Mouse (Mus musculus): ENCODE data around the gene Ulk3. TPM values are rescaled to one million over a fixed set of nuclear protein-coding genes. Genes with fewer than 3 reads are reported as not detected.

The Ulk3 gene
- polyA plus RNA-seq, 1 experiment from 2014 or later: 3.7 TPM

GRCm38 (mm10) chr9:57605503-57605902 is 16.3 kb downstream of the Ulk3 start:
- H3K4me3 ChIP-seq (ENCODE audit: low read depth, low read length): no peak overlapping the region
- no peak for DNase-seq
- WGBS (ENCODE audit: insufficient replicate concordance): 24% methylated on average over 9 of the region's 9 CpGs
- no peak overlapping the region for H3K9ac ChIP-seq (replicated peaks)
- H3K27ac ChIP-seq (ENCODE audit: low read depth): no peak overlapping the region
- H3K4me2 ChIP-seq (ENCODE audit: low read depth, low read length): no peak overlapping the region
- peaks cover 5% of the 10 kb centered on the region; the same call in 1 of the 2 replicates for H3K4me1 ChIP-seq (ENCODE audit: insufficient read depth)
- no peaks in the 10 kb centered on the region for H3K36me3 ChIP-seq (replicated peaks; ENCODE audit: insufficient read depth, low read length)
- no peak for TF ChIP-seq EP300 (IDR thresholded peaks at IDR 0.05; ENCODE audit: low read depth)
- H3K9me3 ChIP-seq (ENCODE audit: low read length): no peaks in the 10 kb centered on the region
- ATAC-seq: no peak
- H3K27me3 ChIP-seq (ENCODE audit: insufficient read depth, low read length): peaks cover 34% of the 10 kb centered on the region

DNA sequence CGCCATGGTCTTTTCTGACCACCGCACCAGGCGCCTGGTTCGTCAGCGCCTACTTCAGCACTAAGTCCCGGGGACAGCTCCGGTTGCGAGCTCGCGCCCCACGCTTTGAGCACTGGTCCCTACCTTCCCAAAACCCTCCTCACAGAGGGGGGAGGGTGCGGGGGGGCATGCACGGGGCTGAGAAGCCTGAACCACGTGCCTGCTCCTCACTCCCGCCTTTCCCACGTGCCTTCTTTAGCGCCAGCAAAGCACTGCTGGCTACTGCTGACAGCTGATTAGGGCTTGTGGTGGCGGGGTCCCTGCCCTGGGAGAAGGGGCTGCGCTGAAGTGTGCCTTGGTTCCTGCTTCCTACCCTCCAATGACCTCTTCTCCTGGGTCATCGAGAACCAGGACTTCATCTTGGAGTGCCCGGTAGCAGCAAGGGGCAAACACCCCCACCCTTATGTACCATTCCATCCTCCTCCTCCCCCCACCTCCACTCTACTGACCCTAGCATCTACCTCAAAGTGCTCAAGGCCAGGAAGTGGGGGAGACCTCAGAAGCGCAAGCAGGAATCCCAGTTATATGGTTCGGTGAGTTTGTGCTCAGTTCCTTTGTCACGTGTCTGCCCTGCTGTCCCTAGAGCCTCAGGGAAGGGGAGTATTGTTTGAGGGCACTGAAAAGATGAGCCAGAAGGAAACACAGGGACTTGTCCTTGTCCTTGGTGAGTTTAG is 17.0 kb downstream of the Ulk3 start, which contains the start of gene Cplx3:
TSS of gene Cplx3 (minus strand) at position 143 of the 713 bp plus-strand sequence.
- no peak for TF ChIP-seq EP300 (IDR thresholded peaks at IDR 0.05; ENCODE audit: low read depth)
- no peak for TF ChIP-seq CTCF (IDR thresholded peaks at IDR 0.05; ENCODE audit: low read depth)
- H3K4me1 ChIP-seq (ENCODE audit: insufficient read depth): peaks cover 5% of the 10 kb centered on the region; the same call in 1 of the 2 replicates
- 7% methylated on average over 24 of the region's 24 CpGs for WGBS (ENCODE audit: insufficient replicate concordance)
- no peaks in the 10 kb centered on the region for H3K9me3 ChIP-seq (ENCODE audit: low read length)
- peaks cover 34% of the 10 kb centered on the region for H3K27me3 ChIP-seq (ENCODE audit: insufficient read depth, low read length)
- no peak within 1 kb of the TSS for H3K9ac ChIP-seq (replicated peaks)
- peak; percentile 71 for DNase-seq
- H3K4me2 ChIP-seq (ENCODE audit: low read depth, low read length): no peak within 1 kb of the TSS
- peak; percentile 45 for ATAC-seq
- no peaks in the 10 kb centered on the region for H3K36me3 ChIP-seq (replicated peaks; ENCODE audit: insufficient read depth, low read length)
- H3K4me3 ChIP-seq (ENCODE audit: low read depth, low read length): no peak within 1 kb of the TSS
- H3K27ac ChIP-seq (ENCODE audit: low read depth): no peak within 1 kb of the TSS

GRCm38 (mm10) chr9:57609803-57610202 is 20.6 kb downstream of the Ulk3 start:
- Histone ChIP-seq H3K4me1 (ENCODE audit: insufficient read depth) (peaks cover 5% of the 10 kb centered on the region; the same call in 1 of the 2 replicates), H3K4me2 (ENCODE audit: low read depth, low read length) (no peak overlapping the region), H3K27ac (ENCODE audit: low read depth) (no peak overlapping the region), H3K27me3 (ENCODE audit: insufficient read depth, low read length) (peaks cover 28% of the 10 kb centered on the region; the same call in 1 of the 2 replicates), H3K36me3 (replicated peaks; ENCODE audit: insufficient read depth, low read length) (no peaks in the 10 kb centered on the region), H3K9ac (replicated peaks) (no peak overlapping the region), H3K4me3 (ENCODE audit: low read depth, low read length) (no peak overlapping the region), H3K9me3 (ENCODE audit: low read length) (no peaks in the 10 kb centered on the region)
- no peak for TF ChIP-seq EP300 (IDR thresholded peaks at IDR 0.05; ENCODE audit: low read depth)
- no peak for TF ChIP-seq CTCF (IDR thresholded peaks at IDR 0.05; ENCODE audit: low read depth)
- 53% methylated on average over 3 of the region's 3 CpGs for WGBS (ENCODE audit: insufficient replicate concordance)
- DNase-seq (no peak), ATAC-seq (no peak)

DNA sequence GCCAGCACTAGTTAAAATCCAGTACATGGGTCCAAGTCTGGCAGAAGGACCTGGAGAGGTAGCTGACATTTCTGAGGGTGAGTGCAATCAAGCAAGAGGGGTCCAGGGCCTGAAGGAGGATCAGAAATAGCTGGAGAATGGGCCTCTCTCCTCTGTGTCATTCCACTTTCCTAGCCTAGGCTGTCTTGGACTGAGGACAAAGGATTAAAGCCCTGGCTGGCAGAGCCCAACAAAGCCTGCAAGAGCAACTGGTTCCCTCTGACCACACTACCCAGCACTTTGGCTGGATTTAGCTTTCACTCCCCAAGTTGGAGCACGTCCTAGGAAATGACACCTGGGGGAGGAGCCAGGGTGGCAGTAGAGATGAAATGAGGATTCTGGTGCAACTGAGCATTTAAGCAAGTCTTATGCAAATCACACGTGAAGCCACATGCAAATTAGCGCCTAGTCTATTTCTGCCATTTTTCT is 21.1 kb downstream of the Ulk3 start:
- ATAC-seq: no peak
- TF ChIP-seq EP300 (IDR thresholded peaks at IDR 0.05; ENCODE audit: low read depth): no peak
- TF ChIP-seq CTCF (IDR thresholded peaks at IDR 0.05; ENCODE audit: low read depth): no peak
- no peak overlapping the region for H3K4me3 ChIP-seq (ENCODE audit: low read depth, low read length)
- H3K9ac ChIP-seq (replicated peaks): no peak overlapping the region
- DNase-seq: no peak
- no peaks in the 10 kb centered on the region for H3K9me3 ChIP-seq (ENCODE audit: low read length)
- H3K36me3 ChIP-seq (replicated peaks; ENCODE audit: insufficient read depth, low read length): no peaks in the 10 kb centered on the region
- H3K4me1 ChIP-seq (ENCODE audit: insufficient read depth): peaks cover 5% of the 10 kb centered on the region; the same call in 1 of the 2 replicates
- peaks cover 29% of the 10 kb centered on the region; the same call in 1 of the 2 replicates for H3K27me3 ChIP-seq (ENCODE audit: insufficient read depth, low read length)
- no peak overlapping the region for H3K4me2 ChIP-seq (ENCODE audit: low read depth, low read length)
- WGBS (ENCODE audit: insufficient replicate concordance): 49% methylated on average over 3 of the region's 3 CpGs
- no peak overlapping the region for H3K27ac ChIP-seq (ENCODE audit: low read depth)

DNA sequence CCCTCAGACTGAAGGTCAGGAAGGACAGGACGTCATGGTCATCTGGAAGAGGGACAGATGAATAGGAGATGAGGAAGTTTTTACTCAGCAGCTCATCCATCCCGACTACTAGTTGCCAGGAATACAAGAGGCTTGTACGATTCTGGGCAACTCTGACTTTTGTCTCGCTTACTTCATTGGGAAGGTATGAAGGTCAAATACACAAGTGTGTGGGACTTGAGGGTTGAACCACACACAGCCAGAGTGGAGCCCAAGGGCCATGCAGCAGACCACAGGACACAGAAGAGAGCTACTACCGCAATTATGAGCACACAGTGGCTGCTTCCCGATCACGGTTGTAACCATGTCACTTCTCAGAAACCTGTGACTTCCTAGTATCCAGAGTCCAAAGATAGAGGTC is 23.3 kb downstream of the Ulk3 start:
- Histone ChIP-seq H3K4me2 (ENCODE audit: low read depth, low read length) (no peak overlapping the region), H3K27me3 (ENCODE audit: insufficient read depth, low read length) (0 out of 2 replicates have a peak, but pooled peaks cover 11% of the 10 kb centered on the region), H3K9me3 (ENCODE audit: low read length) (no peaks in the 10 kb centered on the region), H3K4me1 (ENCODE audit: insufficient read depth) (no peaks in the 10 kb centered on the region), H3K9ac (replicated peaks) (no peak overlapping the region), H3K27ac (ENCODE audit: low read depth) (no peak overlapping the region), H3K4me3 (ENCODE audit: low read depth, low read length) (no peak overlapping the region), H3K36me3 (replicated peaks; ENCODE audit: insufficient read depth, low read length) (no peaks in the 10 kb centered on the region)
- DNase-seq (no peak), ATAC-seq (no peak)
- TF ChIP-seq CTCF (IDR thresholded peaks at IDR 0.05; ENCODE audit: low read depth): no peak
- TF ChIP-seq EP300 (IDR thresholded peaks at IDR 0.05; ENCODE audit: low read depth): no peak
- WGBS (ENCODE audit: insufficient replicate concordance): 67% methylated on average over 7 of the region's 7 CpGs

DNA sequence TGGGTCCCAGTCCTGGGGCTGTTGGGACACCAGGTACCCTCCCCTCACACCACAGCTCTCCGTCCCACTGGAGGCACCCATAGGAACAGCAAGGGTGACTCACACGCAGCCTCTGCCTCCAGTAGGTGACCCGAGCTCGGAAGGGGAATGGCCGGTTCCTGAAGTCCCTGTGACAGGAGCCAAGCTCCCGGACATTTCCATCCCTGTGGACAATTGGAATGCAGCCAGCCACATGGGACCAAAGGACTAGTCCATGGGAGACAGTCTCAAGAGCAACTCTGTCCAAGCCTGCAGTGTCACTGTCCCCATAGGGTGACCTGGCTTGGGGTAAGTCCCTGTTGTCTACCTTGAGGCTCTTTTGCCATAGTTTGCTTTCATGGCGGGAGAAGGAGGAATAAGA is 24.7 kb downstream of the Ulk3 start:
- H3K27me3 ChIP-seq (ENCODE audit: insufficient read depth, low read length): 0 out of 2 replicates have a peak, but pooled peaks cover 4% of the 10 kb centered on the region
- no peaks in the 10 kb centered on the region for H3K9me3 ChIP-seq (ENCODE audit: low read length)
- no peak overlapping the region for H3K4me2 ChIP-seq (ENCODE audit: low read depth, low read length)
- TF ChIP-seq CTCF (IDR thresholded peaks at IDR 0.05; ENCODE audit: low read depth) (no peak), EP300 (IDR thresholded peaks at IDR 0.05; ENCODE audit: low read depth) (no peak)
- no peak for ATAC-seq
- H3K36me3 ChIP-seq (replicated peaks; ENCODE audit: insufficient read depth, low read length): no peaks in the 10 kb centered on the region
- no peak overlapping the region for H3K4me3 ChIP-seq (ENCODE audit: low read depth, low read length)
- DNase-seq: no peak
- H3K4me1 ChIP-seq (ENCODE audit: insufficient read depth): no peaks in the 10 kb centered on the region
- no peak overlapping the region for H3K27ac ChIP-seq (ENCODE audit: low read depth)
- 62% methylated on average over 7 of the region's 7 CpGs for WGBS (ENCODE audit: insufficient replicate concordance)
- no peak overlapping the region for H3K9ac ChIP-seq (replicated peaks)
